Mouse (Mus musculus): ENCODE measurements around the gene Lpar3. TPM values are rescaled to one million over a fixed set of nuclear protein-coding genes. Genes with fewer than 3 reads are reported as not detected.

Lpar3 gene
- under 1 TPM; 0.10 to 0.14 TPM for total RNA-seq (2021)
- long read RNA-seq, experiment 1 = 0 reads
- long read RNA-seq, experiment 2 = 0 reads

DNA sequence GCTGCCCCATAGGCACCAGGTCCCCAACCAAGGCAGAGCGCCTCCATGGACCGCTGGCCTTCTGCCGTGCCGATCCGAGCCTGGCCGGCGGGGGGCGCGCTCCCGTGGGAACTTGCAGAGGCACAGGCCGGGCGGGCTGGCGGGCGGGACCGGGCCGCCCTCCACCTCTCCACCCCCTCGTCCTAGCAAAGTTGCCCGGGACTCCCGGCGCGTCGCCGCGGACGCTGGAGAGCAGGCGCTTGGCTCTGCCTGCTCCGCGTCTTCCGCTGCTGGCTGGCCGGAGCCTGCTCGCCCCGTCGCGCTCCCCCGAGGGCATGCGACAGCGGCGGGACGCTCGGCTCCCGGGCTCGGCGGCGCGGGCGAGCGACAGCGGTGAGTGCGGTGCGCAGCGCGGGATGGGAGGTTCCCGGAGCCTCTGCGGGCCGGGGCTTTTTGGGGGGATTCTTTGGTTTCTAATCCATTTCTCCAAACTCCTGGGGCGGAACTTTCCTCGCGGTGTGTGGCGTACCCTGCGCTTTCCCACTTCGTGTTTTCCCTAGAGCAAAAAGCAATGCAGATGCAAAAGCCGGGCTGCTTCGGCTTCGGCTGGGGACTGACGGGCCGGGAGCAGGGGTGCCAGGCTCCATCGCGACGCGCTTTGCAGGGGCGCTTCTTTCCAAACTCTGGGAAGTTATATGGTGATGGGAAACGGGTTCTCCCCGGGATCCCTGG, at the start of gene Lpar3:
Lpar3 (plus strand) TSS at position 188 of the 711 bp plus-strand sequence.
- intact Hi-C loops (cut with DNase I) = no loop called here
- Histone ChIP-seq H3K27ac (no peak within 1 kb of the TSS), H3K4me3 (peak within 1 kb of the TSS; percentile 68)
- TF ChIP-seq CTCF (IDR thresholded peaks at IDR 0.05) = peak; percentile 48
- DNase-seq = peak; percentile 72

DNA sequence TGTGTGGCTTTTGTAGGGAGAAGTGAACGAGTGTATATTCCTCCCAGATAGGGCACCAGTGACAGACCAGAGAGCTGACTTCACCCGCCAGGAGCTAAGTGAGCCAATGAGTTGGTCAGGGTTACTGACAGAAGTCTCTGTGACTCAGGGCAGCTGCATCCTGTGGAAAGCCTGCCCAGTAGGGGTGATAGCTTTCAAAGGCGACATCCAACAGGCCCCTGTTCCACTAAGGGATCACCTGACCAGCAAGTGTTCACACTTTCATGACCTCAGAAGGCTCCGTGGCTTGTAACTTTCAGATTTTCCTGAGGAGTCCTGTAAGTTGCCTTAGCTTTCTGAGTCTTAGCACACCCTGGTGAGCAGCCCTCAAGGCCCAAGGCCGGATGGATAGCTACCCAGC, 47.7 kb upstream of the Lpar3 start:
- Histone ChIP-seq H3K27ac (no peak overlapping the region), H3K4me3 (no peak overlapping the region)
- no peak for TF ChIP-seq CTCF (IDR thresholded peaks at IDR 0.05)
- intact Hi-C loops (cut with DNase I) = loop anchor here (10.0 kb wide), 1 partner anchor 68 kb away; the partner anchor contains the start of gene Wdr63
- DNase-seq = no peak

DNA sequence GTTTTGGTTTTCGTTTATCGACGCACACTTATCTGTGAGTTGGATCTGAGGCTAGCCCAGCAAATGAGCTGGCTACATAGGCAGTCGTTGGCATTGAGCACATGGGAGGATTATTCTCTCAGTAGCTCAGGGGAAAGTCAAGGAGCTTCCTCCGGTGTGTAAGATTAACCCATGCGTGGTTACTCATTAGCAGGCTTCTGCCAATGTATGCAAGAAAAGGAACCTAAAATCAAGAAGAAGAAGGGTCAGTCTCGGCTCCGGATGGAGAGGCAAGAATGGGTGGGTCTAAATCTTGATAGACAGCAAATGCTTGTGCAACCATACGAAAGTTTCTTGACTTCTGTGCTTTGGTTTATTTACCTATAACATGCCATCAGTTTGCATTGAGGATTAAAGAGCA, 46.5 kb upstream of the Lpar3 start:
- DNase-seq = no peak
- no peak for TF ChIP-seq CTCF (IDR thresholded peaks at IDR 0.05)
- H3K27ac ChIP-seq = no peak overlapping the region
- intact Hi-C loops (cut with DNase I) = loop anchor here (10.0 kb wide), 1 partner anchor 69 kb away; the partner anchor contains the start of gene Wdr63
- H3K4me3 ChIP-seq = no peak overlapping the region

DNA sequence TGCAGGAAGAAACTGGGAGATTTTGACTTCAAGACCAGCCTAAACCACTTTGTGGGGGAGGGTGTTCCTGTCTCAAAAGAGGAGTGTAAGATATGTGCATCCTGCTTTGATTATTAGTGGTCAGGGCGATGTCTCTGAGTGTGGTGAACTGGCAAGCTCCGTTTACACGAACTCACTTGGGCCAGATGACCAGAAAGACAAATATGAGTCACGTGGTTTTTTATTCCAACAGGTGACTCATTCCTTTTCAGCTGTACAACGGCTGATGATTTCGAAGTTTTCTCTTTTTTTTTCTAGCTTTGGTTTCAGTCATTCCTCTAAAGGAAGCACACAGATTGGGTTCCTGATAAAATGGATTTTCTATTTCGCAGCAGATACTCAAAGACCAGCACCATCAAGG, 43.5 kb upstream of the Lpar3 start:
- no peak for TF ChIP-seq CTCF (IDR thresholded peaks at IDR 0.05)
- Histone ChIP-seq H3K4me3 (no peak overlapping the region), H3K27ac (no peak overlapping the region)
- intact Hi-C loops (cut with DNase I) = loop anchor here (5.0 to 10.0 kb wide), 2 partner anchors 72 to 240 kb away; partner anchors contain the start of genes 2410004B18Rik and Wdr63
- DNase-seq = no peak

DNA sequence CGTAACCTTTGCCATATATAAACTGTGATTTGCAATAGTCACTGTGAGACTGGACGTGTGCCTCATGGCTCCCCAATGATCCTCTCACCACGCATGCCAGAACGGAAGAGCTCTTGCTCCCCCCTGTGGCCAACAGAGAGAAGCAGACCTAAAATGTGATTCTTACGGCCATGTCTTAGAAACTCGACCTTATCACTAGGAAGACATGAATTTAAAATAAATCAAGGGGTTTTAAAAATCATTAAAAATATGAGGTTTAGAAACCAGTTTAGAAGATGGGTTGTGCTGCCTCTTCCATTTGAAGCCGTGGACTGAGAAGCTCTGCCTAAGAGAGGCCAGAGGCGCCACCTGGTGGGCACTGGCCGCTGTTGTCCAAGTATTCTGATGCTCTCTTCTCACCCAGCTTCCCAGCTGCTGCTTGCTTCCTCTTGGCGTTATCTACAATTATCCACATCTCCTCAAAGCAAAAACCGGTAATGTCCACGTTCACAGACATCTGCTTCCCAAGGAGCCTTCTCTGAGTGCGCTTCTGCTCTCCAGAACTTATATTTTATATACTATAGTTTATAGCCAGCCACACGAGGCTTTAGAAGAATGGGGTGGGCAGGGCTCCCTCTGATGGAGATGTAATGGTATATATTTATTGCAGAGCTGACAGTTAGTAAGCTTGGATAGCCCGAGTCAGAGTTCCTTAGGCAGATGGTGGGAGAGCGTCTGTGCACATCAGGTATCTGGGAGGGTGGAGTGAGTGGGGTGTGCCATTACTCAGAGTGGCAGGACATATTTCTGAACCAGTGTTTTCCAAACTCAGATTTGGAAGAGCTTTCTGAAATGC, 42.8 kb upstream of the Lpar3 start:
- DNase-seq = peak; percentile 84
- peak; percentile 92 for TF ChIP-seq CTCF (IDR thresholded peaks at IDR 0.05)
- no peak overlapping the region for H3K27ac ChIP-seq
- peak overlapping the region; percentile 60 for H3K4me3 ChIP-seq
- intact Hi-C loops (cut with DNase I) = loop anchor here (1.0 to 10.0 kb wide), 3 partner anchors 73 to 241 kb away; partner anchors contain the start of genes 2410004B18Rik and Wdr63

DNA sequence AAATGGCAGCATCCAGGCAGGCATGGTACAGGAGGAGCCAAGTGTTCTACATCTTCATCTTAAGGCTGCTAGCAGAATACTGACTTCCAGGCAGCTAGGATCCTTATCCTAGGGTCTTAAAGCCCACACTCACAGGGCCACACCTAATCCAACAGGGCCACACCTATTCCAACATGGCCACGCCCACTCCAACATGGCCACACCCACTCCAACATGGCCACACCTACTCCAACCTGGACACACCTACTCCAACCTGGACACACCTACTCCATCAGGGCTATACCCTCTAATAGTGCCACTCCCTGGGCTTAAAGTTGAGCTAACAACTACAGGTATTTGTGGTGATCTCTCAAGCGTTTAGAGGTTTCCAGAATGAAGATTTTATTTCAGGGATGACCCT, 40.4 kb upstream of the Lpar3 start:
- no peak for DNase-seq
- no peak for TF ChIP-seq CTCF (IDR thresholded peaks at IDR 0.05)
- H3K4me3 ChIP-seq = no peak overlapping the region
- H3K27ac ChIP-seq = no peak overlapping the region
- intact Hi-C loops (cut with DNase I) = no loop called here

- intact Hi-C loops (cut with DNase I) = no loop called here
- peak; percentile 49 for DNase-seq
- TF ChIP-seq CTCF (IDR thresholded peaks at IDR 0.05) = peak; percentile 68
- H3K4me3 ChIP-seq = no peak overlapping the region
- no peak overlapping the region for H3K27ac ChIP-seq
Observed at GRCm38 (mm10) chr3:146180986-146181385, 39.8 kb upstream of the Lpar3 start.

GRCm38 (mm10) chr3:146184992-146185657, 35.6 kb upstream of the Lpar3 start:
- intact Hi-C loops (cut with DNase I) = loop anchor here (5.0 kb wide), 1 partner anchor 142 kb away; no protein-coding TSS in a partner anchor
- no peak overlapping the region for H3K4me3 ChIP-seq
- TF ChIP-seq CTCF (IDR thresholded peaks at IDR 0.05) = peak; percentile 94
- H3K27ac ChIP-seq = no peak overlapping the region
- peak; percentile 42 for DNase-seq

DNA sequence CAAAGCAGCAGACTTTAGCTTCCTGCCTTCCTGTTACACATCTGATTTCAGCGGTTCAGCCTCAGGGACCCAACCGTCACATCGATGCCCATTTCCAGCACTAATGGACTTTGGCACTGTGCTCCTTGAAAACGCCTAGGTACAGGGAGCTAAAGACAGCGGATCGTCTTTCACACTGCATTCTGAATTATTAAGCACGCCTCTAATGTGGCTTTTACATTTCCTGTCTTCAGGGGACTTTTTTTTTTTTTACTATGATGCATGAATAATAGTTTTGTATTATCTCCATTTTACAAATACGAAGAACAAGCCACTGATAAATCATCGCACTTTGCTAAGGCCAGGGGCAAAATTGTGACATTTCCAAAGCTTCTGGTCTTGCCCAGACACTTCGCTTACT, 34.7 kb upstream of the Lpar3 start:
- TF ChIP-seq CTCF (IDR thresholded peaks at IDR 0.05) = no peak
- no peak overlapping the region for H3K27ac ChIP-seq
- no peak for DNase-seq
- no peak overlapping the region for H3K4me3 ChIP-seq
- intact Hi-C loops (cut with DNase I) = loop anchor here (5.0 kb wide), 1 partner anchor 141 kb away; no protein-coding TSS in a partner anchor

GRCm38 (mm10) chr3:146189933-146190332, 30.8 kb upstream of the Lpar3 start:
- no peak for DNase-seq
- Histone ChIP-seq H3K27ac (no peak overlapping the region), H3K4me3 (no peak overlapping the region)
- intact Hi-C loops (cut with DNase I) = loop anchor here (5.0 kb wide), 1 partner anchor 137 kb away; no protein-coding TSS in a partner anchor
- no peak; the same call in 1 of the 2 replicates for TF ChIP-seq CTCF (IDR thresholded peaks at IDR 0.05)

- Histone ChIP-seq H3K4me3 (no peak overlapping the region), H3K27ac (no peak overlapping the region)
- intact Hi-C loops (cut with DNase I) = no loop called here
- no peak for DNase-seq
- TF ChIP-seq CTCF (IDR thresholded peaks at IDR 0.05) = no peak
Observed at GRCm38 (mm10) chr3:146192507-146192906, 28.3 kb upstream of the Lpar3 start.

DNA sequence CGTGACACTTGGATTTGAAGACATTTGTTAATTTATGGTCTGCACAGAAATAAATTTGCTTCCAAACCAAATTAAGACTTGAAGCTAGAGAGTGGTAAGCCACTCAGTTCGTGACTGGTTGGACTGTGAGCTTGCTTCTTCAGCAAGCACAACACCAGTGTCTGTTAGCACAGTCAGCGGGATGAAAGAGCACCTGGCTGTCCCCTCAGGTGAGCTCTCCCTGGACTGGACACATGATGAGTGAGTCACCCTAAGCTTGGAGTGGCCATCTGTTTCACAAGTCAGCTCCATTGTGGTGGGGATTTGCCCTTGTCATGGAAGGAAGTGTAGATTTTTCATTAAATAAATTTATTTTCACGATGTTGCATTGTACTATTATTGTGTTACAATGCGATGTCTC, 25.6 kb upstream of the Lpar3 start:
- Histone ChIP-seq H3K4me3 (no peak overlapping the region), H3K27ac (no peak overlapping the region)
- intact Hi-C loops (cut with DNase I) = no loop called here
- no peak for DNase-seq
- no peak for TF ChIP-seq CTCF (IDR thresholded peaks at IDR 0.05)

All from gastrocnemius, adult 2 months (tissue).